Mouse (Mus musculus) heart, embryonic 11.5 days (tissue): ENCODE data around the gene Ankle2. TPM values are rescaled to one million over a fixed set of nuclear protein-coding genes. Genes with fewer than 3 reads are reported as not detected.

Experiments used
- ATAC-seq: fragments of 200-750 bp; cut with Nextera tagmentation; replicated peaks from 2 replicates; pipeline ENCODE4 v1.8.0; 2017; ENCODE audit warnings: moderate library complexity; ENCODE audit not compliant: insufficient number of reproducible peaks, low FRiP score, low TSS enrichment
- H3K27ac ChIP-seq: fragments of 300-500 bp; sonication (generic); 2 replicates; pipeline ENCODE4 v1.5.1; 2014; ENCODE audit warnings: mild to moderate bottlenecking, low read depth, low read length
- H3K27me3 ChIP-seq: fragments of 300-500 bp; sonication (generic); 2 replicates; pipeline ENCODE4 v1.6.1; 2014; ENCODE audit warnings: mild to moderate bottlenecking, low read length, mixed read lengths; ENCODE audit not compliant: control insufficient read depth, insufficient read depth
- H3K36me3 ChIP-seq: fragments of 300-500 bp; sonication (generic); 2 replicates; pipeline ENCODE4 v1.6.1; 2014; ENCODE audit warnings: mild to moderate bottlenecking, low read length, moderate library complexity, mixed read lengths; ENCODE audit not compliant: control insufficient read depth, insufficient read depth
- H3K4me1 ChIP-seq: fragments of 300-500 bp; sonication (generic); 2 replicates; pipeline ENCODE4 v1.6.1; 2014; ENCODE audit warnings: low read length; ENCODE audit not compliant: control insufficient read depth, insufficient read depth
- H3K4me2 ChIP-seq: fragments of 300-500 bp; sonication (generic); 2 replicates; pipeline ENCODE4 v1.6.1; 2014; ENCODE audit warnings: mild to moderate bottlenecking, moderate library complexity
- H3K4me3 ChIP-seq: fragments of 300-500 bp; sonication (generic); 2 replicates; pipeline ENCODE4 v1.5.1; 2014; ENCODE audit warnings: low read depth, low read length
- H3K9ac ChIP-seq: fragments of 300-500 bp; sonication (generic); 2 replicates; pipeline ENCODE4 v1.6.1; 2014; ENCODE audit warnings: mild to moderate bottlenecking, low read depth, low read length, moderate library complexity
- H3K9me3 ChIP-seq: fragments of 300-500 bp; sonication (generic); replicated peaks from 2 replicates; pipeline ENCODE4 v1.6.1; 2016; ENCODE audit warnings: low read length; ENCODE audit not compliant: control insufficient read depth
- WGBS: fragments of 180-500 bp; shearing (Covaris S2); extraction: QIAGEN DNeasy Blood & Tissue Kit; methylation state at CpG from one replicate; pipeline ENCODE4 v1.1.7; 2014; ENCODE audit not compliant: insufficient replicate concordance; 5-methylcytosine and 5-hydroxymethylcytosine counted together
- polyA plus RNA-seq: library from polyadenylated mRNA; unstranded; fragments of >200 nt; fragmentation: Nextera tagmentation; extraction: Ambion mirVana; gene quantifications from 2 replicates; pipeline ENCODE4 v1.2.1, GENCODE M21; 2014

The Ankle2 gene
- polyA plus RNA-seq, 1 experiment from 2014 or later = 28.7 TPM

- Histone ChIP-seq H3K27ac (no peak overlapping the region), H3K9me3 (no peaks in the 10 kb centered on the region), H3K36me3 (peaks cover 24% of the 10 kb centered on the region), H3K27me3 (no peaks in the 10 kb centered on the region), H3K4me1 (peaks cover 3% of the 10 kb centered on the region; the same call in 1 of the 2 replicates), H3K4me2 (no peak overlapping the region), H3K9ac (no peak overlapping the region), H3K4me3 (no peak overlapping the region)
- WGBS = 84% methylated on average over 3 of the region's 3 CpGs
- ATAC-seq = no peak
These were observed 5.7 kb upstream of the Ankle2 start for GRCm38 (mm10) chr5:110225056-110225455.

GRCm38 (mm10) chr5:110227336-110227883, 3.4 kb upstream of the Ankle2 start:
- Histone ChIP-seq H3K9ac (no peak overlapping the region), H3K4me2 (no peak overlapping the region), H3K36me3 (peaks cover 9% of the 10 kb centered on the region; the same call in 1 of the 2 replicates), H3K4me1 (peaks cover 11% of the 10 kb centered on the region; the same call in 1 of the 2 replicates), H3K27me3 (no peaks in the 10 kb centered on the region), H3K9me3 (no peaks in the 10 kb centered on the region), H3K4me3 (no peak overlapping the region), H3K27ac (no peak overlapping the region)
- no peak for ATAC-seq
- WGBS = 32% methylated on average over 1 of the region's 1 CpGs

- Histone ChIP-seq H3K4me1 (peaks cover 11% of the 10 kb centered on the region; the same call in 1 of the 2 replicates), H3K36me3 (0 out of 2 replicates have a peak, but pooled peaks cover 5% of the 10 kb centered on the region), H3K9me3 (no peaks in the 10 kb centered on the region), H3K27me3 (no peaks in the 10 kb centered on the region), H3K9ac (peak overlapping the region; percentile 96), H3K27ac (peak overlapping the region; percentile 92), H3K4me3 (peak overlapping the region; percentile 80), H3K4me2 (peak overlapping the region; percentile 74)
- 7% methylated on average over 8 of the region's 8 CpGs for WGBS
- ATAC-seq = no peak
These were observed 414 bp upstream of the Ankle2 start for GRCm38 (mm10) chr5:110230401-110230779.

- no peak for ATAC-seq
- Histone ChIP-seq H3K4me1 (peaks cover 11% of the 10 kb centered on the region; the same call in 1 of the 2 replicates), H3K27me3 (no peaks in the 10 kb centered on the region), H3K9me3 (no peaks in the 10 kb centered on the region), H3K27ac (no peak overlapping the region), H3K4me2 (peak overlapping the region; percentile 74), H3K4me3 (peak overlapping the region; percentile 80), H3K9ac (peak overlapping the region; percentile 96), H3K36me3 (peaks cover 10% of the 10 kb centered on the region)
- WGBS = 43% methylated on average over 13 of the region's 13 CpGs
These were observed 834 bp downstream of the Ankle2 start for GRCm38 (mm10) chr5:110231638-110232037.

- H3K9me3 ChIP-seq = no peaks in the 10 kb centered on the region
- peak overlapping the region; percentile 20; the same call in 1 of the 2 replicates for H3K4me2 ChIP-seq
- H3K4me3 ChIP-seq = no peak overlapping the region
- WGBS = 88% methylated on average over 6 of the region's 6 CpGs
- H3K4me1 ChIP-seq = peaks cover 11% of the 10 kb centered on the region; the same call in 1 of the 2 replicates
- H3K36me3 ChIP-seq = peaks cover 8% of the 10 kb centered on the region
- no peak for ATAC-seq
- no peak overlapping the region for H3K27ac ChIP-seq
- H3K9ac ChIP-seq = no peak overlapping the region
- no peaks in the 10 kb centered on the region for H3K27me3 ChIP-seq
These were observed 1.5 kb downstream of the Ankle2 start for GRCm38 (mm10) chr5:110232346-110232745.

GRCm38 (mm10) chr5:110244091-110244490, 13.3 kb downstream of the Ankle2 start:
- H3K9ac ChIP-seq = no peak overlapping the region
- H3K27me3 ChIP-seq = no peaks in the 10 kb centered on the region
- H3K4me3 ChIP-seq = no peak overlapping the region
- no peak overlapping the region for H3K27ac ChIP-seq
- H3K4me2 ChIP-seq = no peak overlapping the region
- H3K4me1 ChIP-seq = no peaks in the 10 kb centered on the region
- ATAC-seq = no peak
- H3K36me3 ChIP-seq = peaks cover 29% of the 10 kb centered on the region
- H3K9me3 ChIP-seq = no peaks in the 10 kb centered on the region
- WGBS = 68% methylated on average over 2 of the region's 2 CpGs

GRCm38 (mm10) chr5:110266941-110267340, 36.1 kb downstream of the Ankle2 start:
- no peak overlapping the region for H3K4me3 ChIP-seq
- H3K27ac ChIP-seq = no peak overlapping the region
- peaks cover 5% of the 10 kb centered on the region for H3K4me1 ChIP-seq
- WGBS = 84% methylated on average over 4 of the region's 4 CpGs
- H3K36me3 ChIP-seq = peaks cover 24% of the 10 kb centered on the region
- H3K9ac ChIP-seq = no peak overlapping the region
- no peak for ATAC-seq
- no peak overlapping the region for H3K4me2 ChIP-seq
- H3K27me3 ChIP-seq = no peaks in the 10 kb centered on the region
- H3K9me3 ChIP-seq = no peaks in the 10 kb centered on the region

GRCm38 (mm10) chr5:110269141-110270101, 38.6 kb downstream of the Ankle2 start, which contains the start of gene Pgam5:
Pgam5 (minus strand) TSS chr5:110269913.
- peak within 1 kb of the TSS; percentile 95 for H3K4me2 ChIP-seq
- WGBS = 1% methylated on average over 66 of the region's 66 CpGs
- H3K27ac ChIP-seq = peak within 1 kb of the TSS; percentile 66; the same call in 1 of the 2 replicates
- H3K27me3 ChIP-seq = no peaks in the 10 kb centered on the region
- no peaks in the 10 kb centered on the region for H3K9me3 ChIP-seq
- H3K36me3 ChIP-seq = peaks cover 23% of the 10 kb centered on the region
- peak; percentile 81 for ATAC-seq
- H3K9ac ChIP-seq = peak within 1 kb of the TSS; percentile 97
- H3K4me1 ChIP-seq = peaks cover 5% of the 10 kb centered on the region
- H3K4me3 ChIP-seq = peak within 1 kb of the TSS; percentile 97
